Mouse (Mus musculus) liver, adult 2 months (tissue): ENCODE results near the gene Lpp. TPM values are rescaled to one million over a fixed set of nuclear protein-coding genes. Genes with fewer than 3 reads are reported as not detected.

Source experiments
- DNase-seq: peaks from one replicate; pipeline ENCODE4 v3.0.0-alpha.2; 2011; ENCODE audit warnings: low read depth, low spot score; ENCODE audit errors: extremely low read depth
- H3K27ac ChIP-seq: fragments of 200-500 bp; replicated peaks from 2 replicates; pipeline ENCODE4 v1.5.1; 2012; ENCODE audit warnings: low read depth, mild to moderate bottlenecking, control low read depth, inconsistent platforms, low read length; ENCODE audit not compliant: insufficient read depth
- H3K27me3 ChIP-seq: fragments of 200-500 bp; 2 replicates; pipeline ENCODE4 v1.6.1; 2012; ENCODE audit warnings: mild to moderate bottlenecking, moderate library complexity, low read length, inconsistent platforms; ENCODE audit not compliant: control insufficient read depth, insufficient read depth
- H3K36me3 ChIP-seq: fragments of 200-500 bp; 2 replicates; pipeline ENCODE4 v1.6.1; 2012; ENCODE audit warnings: low read length, inconsistent platforms; ENCODE audit not compliant: control insufficient read depth, insufficient read depth
- H3K4me1 ChIP-seq: fragments of 200-500 bp; 2 replicates; pipeline ENCODE4 v1.6.1; 2011; ENCODE audit warnings: low read length; ENCODE audit not compliant: control insufficient read depth, insufficient read depth
- H3K4me3 ChIP-seq: fragments of 200-500 bp; 2 replicates; pipeline ENCODE4 v1.5.1; 2011; ENCODE audit warnings: low read depth, mild to moderate bottlenecking, control low read depth, low read length, moderate library complexity; ENCODE audit not compliant: insufficient read depth
- H3K79me2 ChIP-seq: fragments of 200-500 bp; 2 replicates; pipeline ENCODE4 v1.6.1; 2012; ENCODE audit warnings: inconsistent platforms, mild to moderate bottlenecking, low read length, moderate library complexity; ENCODE audit not compliant: control insufficient read depth, insufficient read depth
- H3K9ac ChIP-seq: fragments of 200-500 bp; 2 replicates; pipeline ENCODE4 v1.6.1; 2012; ENCODE audit warnings: low read depth, mild to moderate bottlenecking, control low read depth, inconsistent platforms, low read length
- CTCF ChIP-seq: fragments of 200-500 bp; IDR thresholded peaks from 2 replicates; pipeline ENCODE4 v1.5.1; 2011; ENCODE audit warnings: low read depth, low read length, control low read depth
- POLR2A ChIP-seq: fragments of 200-500 bp; IDR thresholded peaks from 2 replicates; pipeline ENCODE4 v1.6.1; 2011; ENCODE audit warnings: low read length, control low read depth; ENCODE audit not compliant: insufficient read depth; ENCODE audit errors: extremely low read depth
- WGBS: fragments of 180-500 bp; shearing (Covaris S2); methylation state at CpG from one replicate; pipeline ENCODE4 v1.1.7; 2018; 5-methylcytosine and 5-hydroxymethylcytosine counted together
- polyA plus RNA-seq: library from polyadenylated mRNA; depleted of rRNA; stranded (reverse); fragments of >200 nt; gene quantifications from 2 replicates; pipeline ENCODE4 v1.2.3, GENCODE M21; 2012
- total RNA-seq: library from RNA; depleted of rRNA; stranded (reverse); fragments of >200 nt; gene quantifications from 2 replicates; pipeline ENCODE4 v1.2.3, GENCODE M21; 2014

Lpp gene
- total and polyA plus RNA-seq, 2 experiments = 7.5 to 23.0 TPM

DNA sequence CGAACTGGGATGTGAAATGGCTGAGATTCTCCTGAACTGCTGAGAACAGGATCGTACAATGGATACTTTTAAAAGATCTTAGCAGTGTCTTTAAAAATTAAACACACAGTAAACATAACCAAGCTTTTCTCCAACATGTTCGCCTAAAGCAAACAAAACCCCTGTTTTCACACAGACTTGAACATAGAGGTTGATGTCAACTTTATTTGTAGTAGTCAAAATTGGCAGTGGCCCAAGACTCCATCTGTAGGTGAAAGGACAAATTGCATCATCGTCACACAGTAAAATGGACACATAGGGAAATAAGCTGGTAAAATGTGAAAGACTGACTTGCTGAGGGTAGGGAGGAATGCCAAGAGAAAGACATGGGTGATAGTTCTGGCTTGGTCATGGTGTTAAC, 480.9 kb downstream of the Lpp start:
- Histone ChIP-seq H3K27ac (peak overlapping the region; percentile 67), H3K9ac (peak overlapping the region; percentile 5; the same call in 1 of the 2 replicates), H3K79me2 (peaks cover 4% of the 10 kb centered on the region; the same call in 1 of the 2 replicates), H3K36me3 (peaks cover 4% of the 10 kb centered on the region), H3K4me3 (no peak overlapping the region), H3K27me3 (no peaks in the 10 kb centered on the region), H3K4me1 (peaks cover 17% of the 10 kb centered on the region)
- DNase-seq = peak; percentile 100
- WGBS = 19% methylated on average over 4 of the region's 4 CpGs
- no peak for TF ChIP-seq POLR2A
- TF ChIP-seq CTCF = no peak

DNA sequence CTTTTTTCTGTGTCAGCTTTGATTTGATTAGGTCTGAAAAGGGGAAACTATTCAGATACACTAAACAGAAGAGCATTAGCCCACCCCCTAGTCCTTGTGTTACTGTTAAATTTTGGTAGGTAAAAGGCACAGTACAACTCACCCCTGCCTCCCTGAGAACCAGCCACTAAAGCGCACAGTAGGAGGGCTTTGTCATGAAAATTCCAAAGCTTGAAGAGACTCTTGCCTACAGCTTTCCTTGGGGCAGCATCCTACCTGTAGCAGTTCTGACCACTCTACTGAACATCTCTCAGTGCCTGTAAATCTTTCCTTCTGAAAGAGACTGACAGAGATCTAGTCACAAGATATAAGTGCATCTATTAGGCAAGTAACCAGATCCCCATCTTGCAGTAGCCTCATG, 482.4 kb downstream of the Lpp start:
- 97% methylated on average over 1 of the region's 1 CpGs for WGBS
- H3K9ac ChIP-seq = no peak overlapping the region
- peaks cover 20% of the 10 kb centered on the region for H3K4me1 ChIP-seq
- no peaks in the 10 kb centered on the region for H3K27me3 ChIP-seq
- peaks cover 4% of the 10 kb centered on the region for H3K36me3 ChIP-seq
- TF ChIP-seq POLR2A (no peak), CTCF (no peak)
- DNase-seq = no peak
- no peak overlapping the region for H3K4me3 ChIP-seq
- peaks cover 4% of the 10 kb centered on the region; the same call in 1 of the 2 replicates for H3K79me2 ChIP-seq
- peak overlapping the region; percentile 37; the same call in 1 of the 2 replicates for H3K27ac ChIP-seq

DNA sequence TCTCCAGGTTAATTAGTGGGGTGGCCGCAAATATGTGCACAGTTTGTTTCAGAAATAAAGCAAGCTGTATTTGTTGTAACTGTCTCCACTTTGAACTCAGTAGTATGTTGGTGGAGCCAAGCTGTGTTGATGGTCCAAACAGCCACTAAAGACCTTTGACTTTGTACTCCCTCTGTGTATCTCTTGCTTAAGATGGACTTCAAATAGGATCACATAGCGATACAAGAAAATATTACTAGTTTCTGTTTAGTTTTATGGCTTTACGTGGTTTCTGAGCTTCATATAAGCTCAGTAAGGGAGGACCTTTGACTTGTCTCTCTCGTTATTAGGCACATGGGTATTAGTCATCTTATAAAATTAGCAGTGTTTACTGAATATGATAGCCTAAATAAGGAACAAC, 485.7 kb downstream of the Lpp start:
- DNase-seq = peak; percentile 97
- H3K27ac ChIP-seq = peak overlapping the region; percentile 60
- no peaks in the 10 kb centered on the region for H3K36me3 ChIP-seq
- peak overlapping the region; percentile 42; the same call in 1 of the 2 replicates for H3K4me3 ChIP-seq
- peaks cover 4% of the 10 kb centered on the region; the same call in 1 of the 2 replicates for H3K79me2 ChIP-seq
- peaks cover 18% of the 10 kb centered on the region for H3K4me1 ChIP-seq
- H3K27me3 ChIP-seq = no peaks in the 10 kb centered on the region
- H3K9ac ChIP-seq = no peak overlapping the region
- 19% methylated on average over 4 of the region's 4 CpGs for WGBS
- TF ChIP-seq CTCF (no peak), POLR2A (no peak)

DNA sequence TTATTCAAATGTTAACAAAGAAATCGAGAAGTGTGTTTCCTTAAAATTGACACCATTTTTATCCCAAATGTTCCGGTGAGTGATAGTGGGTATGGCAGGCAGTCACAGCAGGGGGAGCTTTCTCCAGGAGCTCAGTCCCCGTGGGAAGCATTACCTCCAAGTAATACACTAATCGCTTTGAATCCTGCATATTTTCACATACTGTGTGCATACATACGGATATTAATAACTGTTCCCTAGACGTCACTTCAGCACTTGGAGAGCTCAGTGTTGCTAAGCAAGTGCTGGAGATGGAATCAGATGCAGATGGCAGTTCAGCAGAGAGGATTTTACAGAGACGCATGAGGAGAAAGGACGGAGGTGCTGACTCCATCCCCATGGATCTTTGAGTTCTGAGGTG, 487.4 kb downstream of the Lpp start:
- H3K4me3 ChIP-seq = no peak overlapping the region
- no peaks in the 10 kb centered on the region for H3K36me3 ChIP-seq
- H3K27ac ChIP-seq = no peak overlapping the region
- H3K4me1 ChIP-seq = peaks cover 14% of the 10 kb centered on the region
- no peak for TF ChIP-seq CTCF
- no peak for TF ChIP-seq POLR2A
- no peaks in the 10 kb centered on the region for H3K27me3 ChIP-seq
- no peak for DNase-seq
- H3K9ac ChIP-seq = no peak overlapping the region
- 93% methylated on average over 8 of the region's 8 CpGs for whole genome bisulfite sequencing
- H3K79me2 ChIP-seq = peaks cover 4% of the 10 kb centered on the region; the same call in 1 of the 2 replicates

DNA sequence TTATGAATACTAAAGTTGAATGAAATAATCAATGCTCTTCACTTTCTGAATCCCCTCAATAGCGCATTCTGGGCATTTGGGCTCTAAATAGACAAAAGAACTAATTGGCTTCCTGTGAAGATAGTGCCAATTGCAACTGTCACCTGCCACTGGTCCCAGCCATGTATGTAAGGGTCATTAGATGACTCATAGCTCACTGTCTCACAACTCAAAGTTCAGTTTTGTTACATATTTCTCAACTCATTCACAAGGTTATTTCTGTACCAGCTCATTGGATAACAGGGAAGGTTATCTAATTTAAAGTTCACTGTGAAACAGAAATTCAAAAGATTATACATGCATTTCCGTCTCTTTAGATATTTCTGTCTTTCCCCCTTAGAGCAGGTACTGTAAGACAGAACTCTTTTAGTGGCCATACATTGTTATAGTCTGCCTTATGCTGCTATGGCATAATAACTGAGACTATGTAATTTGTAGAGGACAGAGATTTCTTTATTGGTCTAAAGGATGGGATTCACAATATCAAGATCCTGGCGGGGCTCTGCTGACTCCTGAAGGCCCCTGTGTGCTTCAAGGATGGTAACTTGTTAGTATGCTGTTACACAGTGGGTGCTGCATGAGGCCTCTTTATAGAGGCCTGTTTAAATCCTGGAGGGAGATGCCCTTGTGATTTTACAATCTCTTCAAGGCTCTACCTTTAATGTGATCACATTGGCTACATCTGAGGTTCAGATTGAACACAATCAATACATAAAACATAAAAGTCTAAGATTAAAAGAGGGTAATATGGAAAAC, 488.9 kb downstream of the Lpp start:
- peak; percentile 64 for DNase-seq
- no peaks in the 10 kb centered on the region for H3K27me3 ChIP-seq
- no peak overlapping the region for H3K9ac ChIP-seq
- H3K79me2 ChIP-seq = no peaks in the 10 kb centered on the region; the same call in 1 of the 2 replicates
- WGBS = 90% methylated on average over 3 of the region's 3 CpGs
- TF ChIP-seq CTCF (no peak), POLR2A (no peak)
- H3K36me3 ChIP-seq = no peaks in the 10 kb centered on the region
- peaks cover 14% of the 10 kb centered on the region for H3K4me1 ChIP-seq
- H3K4me3 ChIP-seq = no peak overlapping the region
- H3K27ac ChIP-seq = no peak overlapping the region

DNA sequence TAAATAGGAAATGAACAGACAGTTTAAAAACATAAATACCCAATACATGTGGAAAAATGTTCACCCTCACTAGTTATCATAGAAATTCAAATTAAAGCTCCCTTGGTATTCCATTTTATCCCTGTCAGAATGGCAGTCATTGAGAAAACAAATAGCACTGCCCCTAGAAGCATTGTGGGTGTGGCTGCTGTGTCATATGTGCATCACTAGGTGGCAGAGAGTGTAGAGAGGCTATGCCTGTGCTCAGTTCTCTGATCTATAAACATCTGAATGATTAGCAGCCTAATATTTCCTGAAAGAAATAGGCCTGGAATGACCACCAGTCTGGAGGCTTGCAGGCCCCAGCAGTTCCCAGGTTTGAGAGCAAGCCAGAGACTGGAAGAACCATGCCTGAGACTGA, 490.7 kb downstream of the Lpp start:
- H3K9ac ChIP-seq = no peak overlapping the region

More for the DNA sequence above, 490.7 kb downstream of the Lpp start:
- Histone ChIP-seq H3K27me3 (no peaks in the 10 kb centered on the region), H3K4me1 (peaks cover 5% of the 10 kb centered on the region), H3K79me2 (no peaks in the 10 kb centered on the region; the same call in 1 of the 2 replicates), H3K4me3 (no peak overlapping the region), H3K36me3 (no peaks in the 10 kb centered on the region), H3K27ac (no peak overlapping the region)
- TF ChIP-seq POLR2A (no peak), CTCF (no peak)
- no peak for DNase-seq
